Mouse (Mus musculus) heart, embryonic 13.5 days (tissue): ENCODE results near the gene Rhobtb1. TPM values are rescaled to one million over a fixed set of nuclear protein-coding genes. Genes with fewer than 3 reads are reported as not detected.
A peak's percentile ranks its signal among the peaks of the same experiment; 100 is the strongest.

ENCODE experiments used
- ATAC-seq: fragments of 200-750 bp; cut with Nextera tagmentation; 2 replicates; pipeline ENCODE4 v1.8.0; 2017; ENCODE audit warnings: moderate TSS enrichment; ENCODE audit not compliant: insufficient number of reproducible peaks, low FRiP score, low TSS enrichment; ENCODE audit errors: extremely low read depth
- H3K27ac ChIP-seq: fragments of 300-500 bp; sonication (generic); replicated peaks from 2 replicates; pipeline ENCODE4 v1.5.1; 2015; ENCODE audit warnings: moderate library complexity, mild to moderate bottlenecking, inconsistent platforms
- H3K27me3 ChIP-seq: fragments of 300-500 bp; sonication (generic); replicated peaks from 2 replicates; pipeline ENCODE4 v1.6.1; 2015; ENCODE audit warnings: mild to moderate bottlenecking, inconsistent platforms
- H3K36me3 ChIP-seq: fragments of 300-500 bp; sonication (generic); 2 replicates; pipeline ENCODE4 v1.6.1; 2015; ENCODE audit warnings: mild to moderate bottlenecking, inconsistent platforms
- H3K4me1 ChIP-seq: fragments of 300-500 bp; sonication (generic); 2 replicates; pipeline ENCODE4 v1.6.1; 2015; ENCODE audit warnings: inconsistent platforms
- H3K4me2 ChIP-seq: fragments of 300-500 bp; sonication (generic); 2 replicates; pipeline ENCODE4 v1.6.1; 2015; ENCODE audit warnings: inconsistent platforms, mild to moderate bottlenecking, moderate library complexity
- H3K4me3 ChIP-seq: fragments of 300-500 bp; sonication (generic); 2 replicates; pipeline ENCODE4 v1.5.1; 2015; ENCODE audit warnings: moderate library complexity, mild to moderate bottlenecking, inconsistent platforms
- H3K9ac ChIP-seq: fragments of 300-500 bp; sonication (generic); 2 replicates; pipeline ENCODE4 v1.6.1; 2015; ENCODE audit warnings: inconsistent platforms, mild to moderate bottlenecking, moderate library complexity
- H3K9me3 ChIP-seq: fragments of 300-500 bp; sonication (generic); 2 replicates; pipeline ENCODE4 v1.6.1; 2016; ENCODE audit warnings: inconsistent platforms
- WGBS: fragments of 180-500 bp; shearing (Covaris S2); methylation state at CpG from one replicate; pipeline ENCODE4 v1.1.7; 2015; ENCODE audit warnings: mixed read lengths; 5-methylcytosine and 5-hydroxymethylcytosine counted together
- polyA plus RNA-seq: library from polyadenylated mRNA; unstranded; fragments of >200 nt; fragmentation: Nextera tagmentation; extraction: Ambion mirVana; gene quantifications from 2 replicates; pipeline ENCODE4 v1.2.1, GENCODE M21; 2015

Rhobtb1 gene
- polyA plus RNA-seq, 1 experiment from 2014 or later = 29.2 TPM

- peak overlapping the region; percentile 75 for H3K4me3 ChIP-seq
- ATAC-seq = no peak
- H3K4me2 ChIP-seq = peak overlapping the region; percentile 84
- WGBS = 46% methylated on average over 8 of the region's 8 CpGs
- peaks cover 21% of the 10 kb centered on the region for H3K4me1 ChIP-seq
- peak overlapping the region; percentile 95 for H3K9ac ChIP-seq
- H3K27ac ChIP-seq = peak overlapping the region; percentile 100
- H3K9me3 ChIP-seq = peaks cover 4% of the 10 kb centered on the region; the same call in 1 of the 2 replicates
- no peaks in the 10 kb centered on the region for H3K27me3 ChIP-seq
- peaks cover 29% of the 10 kb centered on the region for H3K36me3 ChIP-seq
Measured at GRCm38 (mm10) chr10:69211560-69211959, 60.3 kb downstream of the Rhobtb1 start.

DNA sequence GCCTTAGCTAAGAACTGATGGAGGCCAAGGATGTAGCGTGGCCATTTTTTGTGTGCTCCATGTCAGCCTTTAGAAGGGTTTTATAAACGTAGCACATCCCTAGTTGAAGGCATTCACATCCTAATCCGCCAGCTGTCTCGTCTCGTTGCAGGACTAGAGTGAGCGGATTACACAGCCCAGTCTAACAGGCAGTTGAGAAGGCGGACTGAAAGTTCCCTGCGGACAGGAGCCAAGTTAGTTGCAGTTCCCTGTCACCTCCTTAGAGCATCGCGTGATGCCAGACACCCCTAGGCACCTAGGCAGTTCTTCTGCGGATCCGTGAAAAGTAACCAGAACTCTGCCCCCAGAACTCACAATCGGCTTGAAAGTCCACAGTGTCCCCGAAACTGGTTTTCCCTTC is 60.7 kb downstream of the Rhobtb1 start:
- Histone ChIP-seq H3K27me3 (no peaks in the 10 kb centered on the region), H3K4me2 (peak overlapping the region; percentile 84), H3K27ac (peak overlapping the region; percentile 100), H3K4me3 (peak overlapping the region; percentile 75), H3K9me3 (peaks cover 4% of the 10 kb centered on the region; the same call in 1 of the 2 replicates), H3K9ac (peak overlapping the region; percentile 95), H3K36me3 (peaks cover 33% of the 10 kb centered on the region), H3K4me1 (peaks cover 21% of the 10 kb centered on the region)
- 3% methylated on average over 14 of the region's 14 CpGs for WGBS
- ATAC-seq = no peak

- WGBS = under 1% methylated on average over 83 of the region's 84 CpGs
- Histone ChIP-seq H3K4me3 (peak within 1 kb of the TSS; percentile 75), H3K4me2 (peak within 1 kb of the TSS; percentile 84), H3K9ac (peak within 1 kb of the TSS; percentile 95), H3K27ac (peak within 1 kb of the TSS; percentile 100), H3K36me3 (peaks cover 41% of the 10 kb centered on the region), H3K4me1 (peaks cover 21% of the 10 kb centered on the region), H3K27me3 (no peaks in the 10 kb centered on the region), H3K9me3 (peaks cover 4% of the 10 kb centered on the region; the same call in 1 of the 2 replicates)
- ATAC-seq = peak; percentile 82; the same call in 1 of the 2 replicates
Measured at GRCm38 (mm10) chr10:69212542-69213440, 61.6 kb downstream of the Rhobtb1 start, which contains the start of gene A930033H14Rik. TSS of gene A930033H14Rik (minus strand) at chr10:69213098.

- peak overlapping the region; percentile 95 for H3K9ac ChIP-seq
- H3K4me2 ChIP-seq = peak overlapping the region; percentile 84
- no peaks in the 10 kb centered on the region for H3K27me3 ChIP-seq
- H3K9me3 ChIP-seq = peaks cover 4% of the 10 kb centered on the region; the same call in 1 of the 2 replicates
- under 1% methylated on average over 21 of the region's 21 CpGs for WGBS
- H3K4me1 ChIP-seq = peaks cover 28% of the 10 kb centered on the region
- H3K27ac ChIP-seq = peak overlapping the region; percentile 100
- H3K36me3 ChIP-seq = peaks cover 42% of the 10 kb centered on the region
- ATAC-seq = no peak
- peak overlapping the region; percentile 75 for H3K4me3 ChIP-seq
Measured at GRCm38 (mm10) chr10:69213451-69213877, 62.2 kb downstream of the Rhobtb1 start.

DNA sequence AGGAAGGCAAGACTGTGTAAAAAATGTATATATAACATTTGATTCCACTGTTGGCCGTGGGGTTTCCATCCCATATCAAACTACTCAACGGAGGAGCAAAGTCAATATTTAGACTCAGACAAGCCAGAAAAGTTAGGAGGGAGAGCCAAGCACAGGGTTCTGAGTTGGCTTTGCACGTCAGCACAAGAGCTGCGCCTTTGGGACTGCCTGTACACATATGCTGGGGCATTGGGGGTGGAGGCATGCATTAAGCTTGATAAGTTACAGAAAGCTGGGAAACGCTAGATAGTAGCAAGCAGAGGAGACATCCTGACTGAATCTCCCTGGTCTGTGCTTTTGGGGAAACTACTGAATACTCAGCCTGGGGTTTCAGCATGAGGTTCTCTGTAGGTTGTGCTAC is 62.8 kb downstream of the Rhobtb1 start:
- 6% methylated on average over 5 of the region's 5 CpGs for WGBS
- peak overlapping the region; percentile 95 for H3K9ac ChIP-seq

DNA sequence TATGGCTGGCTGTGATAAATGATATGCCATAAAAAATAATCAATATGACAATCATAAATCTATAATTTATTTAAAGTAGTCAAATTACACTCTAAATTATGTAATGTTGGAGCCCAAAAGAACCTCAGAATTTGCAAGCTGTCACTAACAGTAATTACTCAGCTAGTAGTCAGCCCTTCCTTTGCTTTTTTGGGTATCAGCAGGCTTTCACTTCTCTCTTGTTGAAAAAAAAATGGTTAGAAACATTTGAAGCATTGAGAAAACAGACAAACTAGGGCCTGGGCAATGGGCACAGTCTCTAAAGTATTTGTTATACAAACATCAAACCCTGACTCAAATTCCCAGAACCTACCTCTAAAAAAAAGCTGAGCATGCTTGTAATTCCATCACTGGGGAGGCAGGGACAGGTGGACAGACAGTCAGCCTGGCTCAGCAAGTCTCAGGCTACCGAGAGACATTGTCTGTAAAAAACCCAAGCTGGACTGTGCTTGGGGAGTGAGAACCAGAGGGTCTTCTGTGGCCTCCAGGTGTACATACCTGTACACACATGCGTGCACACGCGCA is 66.0 kb downstream of the Rhobtb1 start:
- H3K27ac ChIP-seq = no peak overlapping the region
- no peak overlapping the region for H3K4me3 ChIP-seq
- H3K4me1 ChIP-seq = peaks cover 46% of the 10 kb centered on the region
- 86% methylated on average over 4 of the region's 4 CpGs for WGBS
- no peak overlapping the region for H3K4me2 ChIP-seq
- no peaks in the 10 kb centered on the region for H3K9me3 ChIP-seq
- H3K9ac ChIP-seq = no peak overlapping the region
- no peaks in the 10 kb centered on the region for H3K27me3 ChIP-seq
- H3K36me3 ChIP-seq = peaks cover 45% of the 10 kb centered on the region
- ATAC-seq = no peak

More for the DNA sequence above, 62.8 kb downstream of the Rhobtb1 start:
- Histone ChIP-seq H3K27me3 (no peaks in the 10 kb centered on the region), H3K36me3 (peaks cover 44% of the 10 kb centered on the region), H3K27ac (peak overlapping the region; percentile 100), H3K4me1 (peaks cover 33% of the 10 kb centered on the region), H3K9me3 (no peaks in the 10 kb centered on the region), H3K4me3 (peak overlapping the region; percentile 75), H3K4me2 (peak overlapping the region; percentile 84)
- ATAC-seq = no peak

- no peak for ATAC-seq
Measured at GRCm38 (mm10) chr10:69218458-69219288, 67.4 kb downstream of the Rhobtb1 start.

GRCm38 (mm10) chr10:69219289-69219626 is 68.0 kb downstream of the Rhobtb1 start:
- ATAC-seq = no peak
- H3K27ac ChIP-seq = peak overlapping the region; percentile 22
- 71% methylated on average over 2 of the region's 2 CpGs for WGBS

More at GRCm38 (mm10) chr10:69218458-69219288, 67.4 kb downstream of the Rhobtb1 start:
- H3K4me1 ChIP-seq = peaks cover 49% of the 10 kb centered on the region
- H3K4me2 ChIP-seq = no peak overlapping the region
- no peaks in the 10 kb centered on the region for H3K9me3 ChIP-seq
- no peaks in the 10 kb centered on the region for H3K27me3 ChIP-seq
- peaks cover 52% of the 10 kb centered on the region for H3K36me3 ChIP-seq
- no peak overlapping the region for H3K9ac ChIP-seq
- H3K27ac ChIP-seq = peak overlapping the region; percentile 22
- 38% methylated on average over 14 of the region's 14 CpGs for WGBS
- no peak overlapping the region for H3K4me3 ChIP-seq

DNA sequence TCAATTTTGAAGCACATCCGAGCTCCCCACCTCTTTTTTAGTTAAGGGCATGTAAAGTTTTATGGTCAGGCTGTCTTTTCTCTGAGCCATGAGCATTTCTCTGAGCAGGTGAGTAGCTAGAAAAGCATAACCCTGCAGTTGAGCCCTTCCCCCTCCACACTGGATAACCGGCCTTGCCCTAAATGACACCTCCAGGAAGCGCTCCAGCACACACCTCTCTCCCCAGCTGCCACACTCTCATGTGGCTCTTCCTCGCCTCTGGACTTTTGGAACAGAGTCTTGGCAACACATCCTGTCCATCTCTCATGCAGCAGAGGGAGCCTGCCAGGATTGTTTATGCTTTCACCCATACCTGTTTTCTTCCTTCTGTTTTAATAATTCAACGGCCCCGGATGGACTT is 69.1 kb downstream of the Rhobtb1 start:
- Histone ChIP-seq H3K4me2 (no peak overlapping the region), H3K27ac (no peak overlapping the region), H3K4me3 (no peak overlapping the region), H3K27me3 (no peaks in the 10 kb centered on the region), H3K36me3 (peaks cover 65% of the 10 kb centered on the region), H3K9ac (no peak overlapping the region), H3K4me1 (peaks cover 43% of the 10 kb centered on the region), H3K9me3 (no peaks in the 10 kb centered on the region)
- ATAC-seq = no peak
- WGBS = 77% methylated on average over 6 of the region's 6 CpGs

More at GRCm38 (mm10) chr10:69219289-69219626, 68.0 kb downstream of the Rhobtb1 start:
- Histone ChIP-seq H3K4me1 (peaks cover 47% of the 10 kb centered on the region), H3K4me3 (no peak overlapping the region), H3K9me3 (no peaks in the 10 kb centered on the region), H3K27me3 (no peaks in the 10 kb centered on the region), H3K9ac (no peak overlapping the region), H3K36me3 (peaks cover 58% of the 10 kb centered on the region), H3K4me2 (no peak overlapping the region)

DNA sequence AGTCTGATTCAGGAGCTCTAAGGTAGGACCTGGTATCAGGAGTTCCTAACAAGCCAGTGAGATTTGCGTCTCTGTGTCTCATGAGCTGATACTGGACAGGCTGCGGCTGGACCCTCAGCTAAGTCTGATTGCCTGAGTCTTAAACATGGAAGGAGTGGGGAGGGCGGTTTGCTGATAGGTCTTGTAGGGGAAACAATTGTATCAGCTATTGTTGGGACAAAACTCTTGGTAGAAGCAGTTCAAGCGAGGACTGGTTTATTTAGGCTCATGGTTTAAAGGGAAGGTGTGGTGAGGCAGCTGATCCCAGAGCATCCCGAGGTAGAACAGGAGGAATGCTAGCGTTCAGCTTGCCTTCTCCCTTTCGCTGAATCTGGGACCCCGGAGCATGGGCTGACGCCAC is 69.9 kb downstream of the Rhobtb1 start:
- Histone ChIP-seq H3K4me3 (no peak overlapping the region), H3K36me3 (peaks cover 60% of the 10 kb centered on the region), H3K9ac (no peak overlapping the region), H3K4me2 (no peak overlapping the region), H3K27ac (no peak overlapping the region), H3K9me3 (no peaks in the 10 kb centered on the region), H3K27me3 (no peaks in the 10 kb centered on the region), H3K4me1 (peaks cover 51% of the 10 kb centered on the region)
- WGBS = 86% methylated on average over 9 of the region's 9 CpGs
- no peak for ATAC-seq

GRCm38 (mm10) chr10:69221955-69222354 is 70.7 kb downstream of the Rhobtb1 start:
- H3K4me1 ChIP-seq = peaks cover 55% of the 10 kb centered on the region
- WGBS = 43% methylated on average over 3 of the region's 3 CpGs
- no peaks in the 10 kb centered on the region for H3K27me3 ChIP-seq
- H3K27ac ChIP-seq = peak overlapping the region; percentile 38; the same call in 1 of the 2 replicates
- H3K9ac ChIP-seq = no peak overlapping the region
- no peak overlapping the region for H3K4me3 ChIP-seq
- ATAC-seq = no peak
- H3K4me2 ChIP-seq = 0 out of 2 replicates have a peak overlapping the region, but pooled peaks have one; percentile 24
- no peaks in the 10 kb centered on the region for H3K9me3 ChIP-seq
- peaks cover 52% of the 10 kb centered on the region for H3K36me3 ChIP-seq
